Mouse (Mus musculus) ovary, postnatal 14 days (tissue): ENCODE measurements at regions not wholly inside any gene's neighbourhood (a gene's known extent, or its start where the extent isn't known, plus 50 kb on each side); places are given as distances from the start of the nearest gene placed in this dataset.

Experiments
- DNase-seq: peaks from one replicate; pipeline ENCODE4 v3.0.0; 2022; ENCODE audit warnings: low spot score

- DNase-seq = no peak
Observed at GRCm38 (mm10) chr16:53480664-53481063, 1026.8 kb upstream of the Alcam start.

- DNase-seq = no peak
Observed at GRCm38 (mm10) chr16:53439511-53439910, 985.6 kb upstream of the Alcam start.

GRCm38 (mm10) chr16:53418416-53418815 is 964.5 kb upstream of the Alcam start:
- DNase-seq = no peak

- no peak for DNase-seq
Observed at GRCm38 (mm10) chr16:53385176-53385575, 931.3 kb upstream of the Alcam start.

GRCm38 (mm10) chr16:53342153-53342552 is 888.3 kb upstream of the Alcam start:
- DNase-seq = no peak

GRCm38 (mm10) chr16:53326353-53326752 is 872.5 kb upstream of the Alcam start:
- no peak for DNase-seq

- DNase-seq = no peak
Observed at GRCm38 (mm10) chr16:53292081-53292480, 838.2 kb upstream of the Alcam start.

GRCm38 (mm10) chr16:53282014-53282413 is 828.1 kb upstream of the Alcam start:
- no peak for DNase-seq

- DNase-seq = peak; percentile 58
Observed at GRCm38 (mm10) chr16:53266116-53266515, 812.2 kb upstream of the Alcam start.

GRCm38 (mm10) chr16:53245365-53245764 is 791.5 kb upstream of the Alcam start:
- DNase-seq = no peak

- DNase-seq = no peak
Observed at GRCm38 (mm10) chr16:53242126-53242537, 788.3 kb upstream of the Alcam start.

GRCm38 (mm10) chr16:53218886-53219285 is 765.0 kb upstream of the Alcam start:
- DNase-seq = no peak

- DNase-seq = no peak
Observed at GRCm38 (mm10) chr16:53201449-53201848, 747.6 kb upstream of the Alcam start.

GRCm38 (mm10) chr16:53186444-53186843 is 732.6 kb upstream of the Alcam start:
- no peak for DNase-seq

GRCm38 (mm10) chr16:53156352-53156751 is 702.5 kb upstream of the Alcam start:
- no peak for DNase-seq

GRCm38 (mm10) chr16:53130677-53131076 is 676.8 kb upstream of the Alcam start:
- no peak for DNase-seq

GRCm38 (mm10) chr16:53108726-53109125 is 654.9 kb upstream of the Alcam start:
- no peak for DNase-seq

- no peak for DNase-seq
Observed at GRCm38 (mm10) chr16:53095396-53095929, 641.6 kb upstream of the Alcam start.

GRCm38 (mm10) chr16:53073856-53074568 is 620.1 kb upstream of the Alcam start:
- DNase-seq = no peak

GRCm38 (mm10) chr16:53071887-53072682 is 618.2 kb upstream of the Alcam start:
- DNase-seq = no peak

- no peak for DNase-seq
Observed at GRCm38 (mm10) chr16:53064151-53064550, 610.3 kb upstream of the Alcam start.

- DNase-seq = no peak
Observed at GRCm38 (mm10) chr16:53063061-53063460, 609.2 kb upstream of the Alcam start.

- DNase-seq = no peak
Observed at GRCm38 (mm10) chr16:53026056-53026455, 572.2 kb upstream of the Alcam start.
